Mouse (Mus musculus): ENCODE data around the gene Mgp. TPM values are rescaled to one million over a fixed set of nuclear protein-coding genes. Genes with fewer than 3 reads are reported as not detected.

Mgp gene
- 5.0 and 9.4 TPM in 2 replicates for polyA plus RNA-seq (2014; fragmentation: Nextera tagmentation; extraction: Ambion mirVana)

DNA sequence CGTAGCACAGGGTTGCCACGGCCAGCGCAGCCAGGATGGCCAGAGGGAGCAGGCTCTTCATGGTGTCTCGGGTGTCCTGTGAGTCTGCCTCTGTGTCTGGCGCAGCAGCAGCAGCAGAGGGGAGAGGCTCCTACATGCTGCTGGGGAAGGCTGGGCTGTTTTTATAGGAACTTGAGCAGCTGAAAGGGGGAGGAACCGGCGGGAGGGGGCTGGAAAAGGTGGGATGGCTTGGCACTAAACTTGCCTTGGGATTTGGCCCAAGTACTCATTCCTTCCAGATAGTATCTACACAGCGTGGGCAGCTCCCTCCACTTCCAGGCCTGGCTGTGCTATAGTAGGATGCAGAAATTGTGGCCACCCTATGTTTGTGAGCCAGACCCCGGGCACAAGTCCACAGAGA lies at the start of gene Mgp:
Gene Mgp (minus strand): TSS at position 154 of the 400 bp plus-strand sequence.
- Histone ChIP-seq H3K9ac (ENCODE audit: low read length) (no peak within 1 kb of the TSS), H3K4me2 (ENCODE audit: low read length) (no peak within 1 kb of the TSS)
- 65% methylated on average over 9 of the region's 9 CpGs for WGBS

DNA sequence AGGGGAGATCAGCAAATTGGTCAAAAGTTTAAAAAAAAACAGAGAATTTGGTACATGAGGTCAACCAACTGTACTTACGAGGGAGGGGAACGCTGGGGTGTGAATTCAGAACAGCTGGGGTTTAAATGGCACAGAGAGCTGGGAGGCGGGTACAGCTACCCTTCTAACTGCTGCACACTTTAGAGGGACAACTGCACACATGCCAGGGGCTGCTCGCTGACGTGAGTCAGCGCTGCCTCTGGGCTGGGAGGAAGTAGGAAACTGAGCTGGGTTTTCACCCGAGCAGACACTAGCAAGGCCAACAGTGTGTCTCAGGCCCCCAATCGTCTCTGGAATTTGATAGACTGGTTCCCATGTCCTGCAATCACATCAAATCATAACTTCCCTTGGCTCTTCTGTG lies 49.4 kb upstream of the Mgp start:
- no peak overlapping the region for H3K4me3 ChIP-seq (ENCODE audit: low read depth, low read length)

More for the DNA sequence above, at the start of gene Mgp:
- DNase-seq (ENCODE audit: low spot score): no peak
- ATAC-seq: no peak
- Histone ChIP-seq H3K27me3 (replicated peaks; ENCODE audit: control insufficient read depth, insufficient read depth, low read length) (no peaks in the 10 kb centered on the region), H3K9me3 (replicated peaks; ENCODE audit: control insufficient read depth, low read length) (no peaks in the 10 kb centered on the region), H3K4me1 (ENCODE audit: control insufficient read depth, insufficient read depth, low read length) (peaks cover 7% of the 10 kb centered on the region; the same call in 1 of the 2 replicates), H3K4me3 (ENCODE audit: low read depth, low read length) (no peak within 1 kb of the TSS), H3K36me3 (ENCODE audit: control insufficient read depth, insufficient read depth, low read length) (no peaks in the 10 kb centered on the region), H3K27ac (ENCODE audit: low read depth, low read length) (no peak within 1 kb of the TSS)

DNA sequence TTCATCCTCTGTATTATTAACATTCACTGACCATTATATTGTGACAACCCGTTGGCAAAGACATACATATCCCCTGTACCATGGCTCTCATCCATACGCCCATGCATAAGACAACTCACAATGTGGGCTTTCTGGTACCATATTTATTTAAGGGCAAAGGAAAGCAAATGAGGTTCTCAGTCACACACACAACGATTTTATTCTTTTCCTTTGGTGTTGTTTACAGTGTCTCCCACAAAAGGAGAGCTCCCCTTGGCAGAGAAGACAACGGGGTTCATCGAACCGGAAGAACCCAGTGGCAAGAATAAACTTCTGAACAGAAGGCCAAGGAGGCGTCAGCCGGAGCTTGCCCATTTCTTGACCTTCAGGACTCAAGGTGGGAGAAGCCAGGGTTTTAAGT lies 47.9 kb upstream of the Mgp start, which contains the start of gene Pde6h:
Gene Pde6h (plus strand): TSS at position 301 of the 400 bp plus-strand sequence.
- WGBS: 89% methylated on average over 8 of the region's 8 CpGs
- DNase-seq (ENCODE audit: low spot score) (no peak), ATAC-seq (no peak)
- no peak within 1 kb of the TSS for H3K27ac ChIP-seq (ENCODE audit: low read depth, low read length)
- H3K9me3 ChIP-seq (replicated peaks; ENCODE audit: control insufficient read depth, low read length): no peaks in the 10 kb centered on the region
- H3K4me3 ChIP-seq (ENCODE audit: low read depth, low read length): no peak within 1 kb of the TSS
- no peak within 1 kb of the TSS for H3K9ac ChIP-seq (ENCODE audit: low read length)
- H3K4me2 ChIP-seq (ENCODE audit: low read length): no peak within 1 kb of the TSS
- H3K4me1 ChIP-seq (ENCODE audit: control insufficient read depth, insufficient read depth, low read length): no peaks in the 10 kb centered on the region
- H3K27me3 ChIP-seq (replicated peaks; ENCODE audit: control insufficient read depth, insufficient read depth, low read length): no peaks in the 10 kb centered on the region
- no peaks in the 10 kb centered on the region for H3K36me3 ChIP-seq (ENCODE audit: control insufficient read depth, insufficient read depth, low read length)

More for the DNA sequence above, 49.4 kb upstream of the Mgp start:
- no peak for ATAC-seq
- 81% methylated on average over 8 of the region's 8 CpGs for WGBS
- Histone ChIP-seq H3K4me2 (ENCODE audit: low read length) (no peak overlapping the region), H3K9ac (ENCODE audit: low read length) (no peak overlapping the region), H3K9me3 (replicated peaks; ENCODE audit: control insufficient read depth, low read length) (no peaks in the 10 kb centered on the region), H3K4me1 (ENCODE audit: control insufficient read depth, insufficient read depth, low read length) (no peaks in the 10 kb centered on the region), H3K36me3 (ENCODE audit: control insufficient read depth, insufficient read depth, low read length) (no peaks in the 10 kb centered on the region), H3K27me3 (replicated peaks; ENCODE audit: control insufficient read depth, insufficient read depth, low read length) (no peaks in the 10 kb centered on the region), H3K27ac (ENCODE audit: low read depth, low read length) (no peak overlapping the region)
- no peak for DNase-seq (ENCODE audit: low spot score)

DNA sequence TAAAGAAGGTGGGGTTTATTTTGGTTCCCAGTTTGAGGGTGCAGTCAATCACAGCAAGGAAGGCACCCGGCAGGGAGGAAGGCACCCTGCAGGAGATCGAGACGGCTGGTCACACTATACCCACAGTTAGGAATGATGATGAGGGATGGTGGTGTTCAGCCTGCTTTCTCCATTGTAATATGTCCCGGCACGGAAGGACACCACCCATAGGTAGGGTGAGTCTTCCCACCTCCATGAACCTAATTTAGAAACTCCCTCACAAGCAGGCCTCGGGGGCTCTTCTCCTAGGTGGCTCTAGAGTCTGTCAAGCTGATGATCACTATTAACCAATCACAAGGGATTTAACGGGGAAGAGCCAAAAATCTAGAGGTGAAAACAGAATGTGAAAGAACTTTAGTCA lies 47.2 kb upstream of the Mgp start:
- ATAC-seq: no peak
- no peaks in the 10 kb centered on the region for H3K4me1 ChIP-seq (ENCODE audit: control insufficient read depth, insufficient read depth, low read length)
- DNase-seq (ENCODE audit: low spot score): no peak
- H3K9me3 ChIP-seq (replicated peaks; ENCODE audit: control insufficient read depth, low read length): no peaks in the 10 kb centered on the region
- WGBS: 92% methylated on average over 7 of the region's 7 CpGs
- H3K4me3 ChIP-seq (ENCODE audit: low read depth, low read length): no peak overlapping the region
- H3K27me3 ChIP-seq (replicated peaks; ENCODE audit: control insufficient read depth, insufficient read depth, low read length): no peaks in the 10 kb centered on the region
- no peak overlapping the region for H3K9ac ChIP-seq (ENCODE audit: low read length)
- no peak overlapping the region for H3K27ac ChIP-seq (ENCODE audit: low read depth, low read length)
- H3K4me2 ChIP-seq (ENCODE audit: low read length): no peak overlapping the region
- H3K36me3 ChIP-seq (ENCODE audit: control insufficient read depth, insufficient read depth, low read length): no peaks in the 10 kb centered on the region

DNA sequence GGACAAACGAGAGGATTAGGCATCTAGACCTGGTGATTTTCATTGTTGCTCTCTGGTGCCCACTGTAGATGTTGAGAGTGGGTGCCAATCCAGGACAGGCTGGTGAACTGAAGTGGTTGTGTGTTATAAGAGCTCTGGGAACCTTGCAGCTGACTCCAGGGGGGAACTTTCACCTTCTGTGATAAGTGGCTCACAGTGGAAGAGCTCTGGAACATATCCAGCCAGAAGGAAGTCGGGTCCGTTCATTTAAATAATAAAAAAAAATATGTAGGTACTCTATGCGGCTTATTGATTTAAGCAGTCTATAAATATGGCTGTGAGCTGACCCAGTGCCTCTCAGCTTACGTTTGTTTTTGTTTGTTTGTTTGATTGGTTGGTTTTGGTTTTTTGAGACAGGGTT lies 46.5 kb upstream of the Mgp start, which contains the start of gene Erp27:
Gene Erp27 (minus strand): TSS at position 101 of the 400 bp plus-strand sequence.
- H3K4me3 ChIP-seq (ENCODE audit: low read depth, low read length): no peak within 1 kb of the TSS
- ATAC-seq (no peak), DNase-seq (ENCODE audit: low spot score) (no peak)
- no peak within 1 kb of the TSS for H3K27ac ChIP-seq (ENCODE audit: low read depth, low read length)
- 80% methylated on average over 5 of the region's 5 CpGs for WGBS
- H3K9me3 ChIP-seq (replicated peaks; ENCODE audit: control insufficient read depth, low read length): no peaks in the 10 kb centered on the region
- no peak within 1 kb of the TSS for H3K9ac ChIP-seq (ENCODE audit: low read length)
- no peaks in the 10 kb centered on the region for H3K36me3 ChIP-seq (ENCODE audit: control insufficient read depth, insufficient read depth, low read length)
- H3K4me1 ChIP-seq (ENCODE audit: control insufficient read depth, insufficient read depth, low read length): no peaks in the 10 kb centered on the region
- H3K4me2 ChIP-seq (ENCODE audit: low read length): no peak within 1 kb of the TSS
- H3K27me3 ChIP-seq (replicated peaks; ENCODE audit: control insufficient read depth, insufficient read depth, low read length): no peaks in the 10 kb centered on the region

DNA sequence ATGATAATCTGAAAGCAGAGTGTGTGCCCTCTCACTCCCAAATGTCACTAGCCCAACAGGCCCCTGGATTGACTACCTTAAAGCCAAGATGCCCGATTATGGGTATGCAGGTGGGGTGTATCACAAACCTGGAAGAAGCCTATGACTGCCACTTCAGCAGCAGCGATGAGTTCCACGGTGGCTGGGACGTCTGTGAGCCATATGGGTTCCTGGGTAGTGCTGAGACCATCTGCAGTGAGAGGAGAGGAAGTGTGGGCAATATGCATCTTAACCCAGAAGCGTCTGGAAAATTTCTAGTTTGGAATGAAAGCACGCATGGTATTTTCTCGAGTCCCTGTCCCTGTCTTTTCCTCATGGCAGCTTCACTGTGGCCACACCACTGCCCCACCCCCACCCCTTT lies 46.0 kb upstream of the Mgp start:
- H3K9ac ChIP-seq (ENCODE audit: low read length): no peak overlapping the region
- ATAC-seq: peak; percentile 62; the same call in 1 of the 2 replicates
- WGBS: 75% methylated on average over 7 of the region's 7 CpGs
- no peak overlapping the region for H3K4me2 ChIP-seq (ENCODE audit: low read length)
- peak; percentile 45 for DNase-seq (ENCODE audit: low spot score)
- H3K27ac ChIP-seq (ENCODE audit: low read depth, low read length): no peak overlapping the region
- H3K36me3 ChIP-seq (ENCODE audit: control insufficient read depth, insufficient read depth, low read length): no peaks in the 10 kb centered on the region
- no peaks in the 10 kb centered on the region for H3K4me1 ChIP-seq (ENCODE audit: control insufficient read depth, insufficient read depth, low read length)
- H3K4me3 ChIP-seq (ENCODE audit: low read depth, low read length): no peak overlapping the region
- H3K9me3 ChIP-seq (replicated peaks; ENCODE audit: control insufficient read depth, low read length): no peaks in the 10 kb centered on the region
- no peaks in the 10 kb centered on the region for H3K27me3 ChIP-seq (replicated peaks; ENCODE audit: control insufficient read depth, insufficient read depth, low read length)

DNA sequence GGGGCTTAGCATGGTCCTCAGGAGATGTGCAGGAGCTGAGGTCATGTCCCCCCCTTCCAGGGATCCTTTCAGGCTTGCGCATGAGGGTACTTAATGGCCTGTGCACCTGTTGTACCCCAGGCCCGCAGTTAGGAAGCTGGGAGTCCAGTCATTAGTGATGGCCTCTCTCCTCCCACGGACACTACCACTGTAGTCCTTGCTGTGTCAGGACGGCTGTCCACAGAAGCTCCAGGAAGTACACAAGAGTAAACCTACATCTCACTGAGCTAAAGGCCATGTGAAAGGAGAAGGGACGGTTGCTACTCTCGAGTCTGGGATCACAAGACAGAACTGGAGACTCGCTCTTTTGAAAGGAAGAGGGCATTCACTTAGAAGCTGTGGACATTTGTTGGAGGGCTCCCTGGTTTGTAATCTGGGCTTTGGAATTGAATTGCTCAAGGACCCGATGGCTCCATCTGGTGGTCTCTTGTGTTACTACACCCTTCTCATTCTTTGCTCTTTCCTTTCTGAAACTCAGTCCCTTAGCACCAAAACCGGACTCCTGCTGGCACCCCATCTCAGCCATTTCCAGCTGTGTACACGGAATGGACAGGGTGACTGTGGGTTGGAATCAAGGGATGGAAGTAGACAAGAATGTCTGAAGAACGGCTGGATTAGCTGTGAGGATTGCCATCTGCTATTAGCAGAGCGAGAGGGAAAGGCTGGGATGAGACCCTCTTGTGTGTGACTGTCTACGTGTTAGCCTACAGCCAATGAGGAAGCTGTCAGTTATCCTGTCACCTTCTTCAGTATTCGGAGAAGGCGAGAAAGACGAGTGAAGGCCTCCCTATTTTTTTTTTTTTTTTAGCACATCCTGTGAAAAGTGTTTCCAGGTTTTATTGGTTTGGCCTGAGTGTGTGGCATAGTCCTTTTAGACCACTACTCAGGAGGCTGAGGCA lies 45.0 kb upstream of the Mgp start:
- Histone ChIP-seq H3K9me3 (replicated peaks; ENCODE audit: control insufficient read depth, low read length) (no peaks in the 10 kb centered on the region), H3K4me2 (ENCODE audit: low read length) (no peak overlapping the region), H3K27ac (ENCODE audit: low read depth, low read length) (no peak overlapping the region), H3K4me1 (ENCODE audit: control insufficient read depth, insufficient read depth, low read length) (no peaks in the 10 kb centered on the region), H3K4me3 (ENCODE audit: low read depth, low read length) (no peak overlapping the region), H3K27me3 (replicated peaks; ENCODE audit: control insufficient read depth, insufficient read depth, low read length) (no peaks in the 10 kb centered on the region), H3K9ac (ENCODE audit: low read length) (no peak overlapping the region), H3K36me3 (ENCODE audit: control insufficient read depth, insufficient read depth, low read length) (no peaks in the 10 kb centered on the region)
- ATAC-seq (peak; percentile 48; the same call in 1 of the 2 replicates), DNase-seq (ENCODE audit: low spot score) (peak; percentile 82)
- WGBS: 46% methylated on average over 16 of the region's 16 CpGs

DNA sequence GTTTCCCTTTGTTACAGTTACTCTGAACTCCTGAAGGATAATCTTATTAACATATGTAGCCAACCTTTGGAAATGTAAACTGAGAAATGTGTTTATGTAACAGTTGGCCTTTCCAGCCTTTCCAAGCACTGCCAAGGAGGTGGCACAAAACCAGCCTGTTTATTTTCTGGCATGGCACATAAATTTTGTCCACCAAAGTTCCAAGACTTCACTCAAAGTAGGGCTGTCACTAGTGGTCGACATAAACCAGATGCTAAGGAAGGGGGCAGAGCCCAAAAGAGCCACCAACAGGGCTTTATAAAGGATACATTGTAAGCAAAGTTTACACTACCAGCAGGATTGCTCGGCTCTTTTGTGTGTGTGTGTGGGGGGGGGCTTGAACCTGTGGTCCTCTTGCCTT lies 42.3 kb upstream of the Mgp start:
- Histone ChIP-seq H3K9ac (ENCODE audit: low read length) (no peak overlapping the region), H3K27me3 (replicated peaks; ENCODE audit: control insufficient read depth, insufficient read depth, low read length) (no peaks in the 10 kb centered on the region), H3K4me2 (ENCODE audit: low read length) (no peak overlapping the region), H3K9me3 (replicated peaks; ENCODE audit: control insufficient read depth, low read length) (no peaks in the 10 kb centered on the region), H3K4me1 (ENCODE audit: control insufficient read depth, insufficient read depth, low read length) (no peaks in the 10 kb centered on the region), H3K4me3 (ENCODE audit: low read depth, low read length) (no peak overlapping the region), H3K27ac (ENCODE audit: low read depth, low read length) (no peak overlapping the region), H3K36me3 (ENCODE audit: control insufficient read depth, insufficient read depth, low read length) (no peaks in the 10 kb centered on the region)
- no peak for DNase-seq (ENCODE audit: low spot score)
- 11% methylated on average over 2 of the region's 2 CpGs for WGBS
- ATAC-seq: no peak
